Mouse (Mus musculus): ENCODE results near the gene Parp3. TPM values are rescaled to one million over a fixed set of nuclear protein-coding genes. Genes with fewer than 3 reads are reported as not detected.

The Parp3 gene
- total and polyA plus RNA-seq, 3 experiments = 0.85 to 3.2 TPM; not detected in 1

GRCm38 (mm10) chr9:106477649-106478048 lies 900 bp upstream of the Parp3 start:
- ATAC-seq (ENCODE audit: extremely low read depth, insufficient number of reproducible peaks, low FRiP score, poor library complexity, severe bottlenecking) = no peak
- peak; percentile 33 for DNase-seq (ENCODE audit: low spot score)
- TF ChIP-seq GATA1 (IDR thresholded peaks at IDR 0.05; ENCODE audit: borderline replicate concordance, low read length) = no peak
- no peak for TF ChIP-seq POLR2AphosphoS5 (IDR thresholded peaks at IDR 0.05; ENCODE audit: insufficient replicate concordance, low read depth, low read length)
- TF ChIP-seq TAL1 (conservative IDR thresholded peaks at IDR 0.05; ENCODE audit: low read depth, low read length) = no peak
- TF ChIP-seq CTCF (IDR thresholded peaks at IDR 0.05; ENCODE audit: low read depth, low read length) = no peak
- no peak for TF ChIP-seq GATA2 (IDR thresholded peaks at IDR 0.05; ENCODE audit: borderline replicate concordance, low read depth, low read length)
- H3K9me3 ChIP-seq (replicated peaks) = no peaks in the 10 kb centered on the region
- peak overlapping the region; percentile 82 for H3K4me3 ChIP-seq (ENCODE audit: low read depth, low read length)
- H3K27me3 ChIP-seq (ENCODE audit: insufficient read depth, low read length) = peaks cover 13% of the 10 kb centered on the region
- peaks cover 40% of the 10 kb centered on the region for H3K36me3 ChIP-seq (replicated peaks)
- H3K4me1 ChIP-seq (ENCODE audit: insufficient read depth, low read depth, low read length) = peaks cover 65% of the 10 kb centered on the region

- Histone ChIP-seq H3K4me3 (ENCODE audit: low read depth, low read length) (peak overlapping the region; percentile 82; the same call in 1 of the 2 replicates), H3K9me3 (replicated peaks) (no peaks in the 10 kb centered on the region), H3K36me3 (replicated peaks) (peaks cover 28% of the 10 kb centered on the region), H3K27me3 (ENCODE audit: insufficient read depth, low read length) (peaks cover 21% of the 10 kb centered on the region), H3K4me1 (ENCODE audit: insufficient read depth, low read depth, low read length) (peaks cover 65% of the 10 kb centered on the region)
- ATAC-seq (ENCODE audit: extremely low read depth, insufficient number of reproducible peaks, low FRiP score, poor library complexity, severe bottlenecking) (no peak), DNase-seq (ENCODE audit: low spot score) (peak; percentile 63)
- TF ChIP-seq POLR2AphosphoS5 (IDR thresholded peaks at IDR 0.05; ENCODE audit: insufficient replicate concordance, low read depth, low read length) = no peak
Measured at GRCm38 (mm10) chr9:106476002-106476923, 486 bp downstream of the Parp3 start.

DNA sequence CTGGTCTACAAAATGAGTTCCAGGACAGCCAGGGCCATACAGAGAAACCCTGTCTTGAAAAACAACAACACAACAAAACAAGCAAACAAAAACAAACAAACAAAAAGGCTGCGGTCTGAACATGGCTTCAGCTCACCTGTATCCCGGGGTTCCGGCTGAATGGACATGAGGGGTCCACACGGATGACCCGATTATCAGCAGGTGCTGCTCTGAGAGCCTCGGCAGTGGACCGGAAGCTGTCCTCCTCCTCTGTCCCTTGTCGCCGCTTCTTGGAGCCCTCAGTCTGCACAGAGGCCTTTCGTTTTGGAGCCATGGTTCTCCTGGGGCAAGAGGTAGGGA lies 1.1 kb downstream of the Parp3 start, which contains the start of gene Rrp9:
TSS of gene Rrp9 (plus strand) at position 301 of the 339 bp plus-strand sequence.
- no peak for ATAC-seq (ENCODE audit: extremely low read depth, insufficient number of reproducible peaks, low FRiP score, poor library complexity, severe bottlenecking)
- Histone ChIP-seq H3K4me1 (ENCODE audit: insufficient read depth, low read depth, low read length) (peaks cover 59% of the 10 kb centered on the region), H3K9me3 (replicated peaks) (no peaks in the 10 kb centered on the region), H3K27me3 (ENCODE audit: insufficient read depth, low read length) (peaks cover 25% of the 10 kb centered on the region), H3K4me3 (ENCODE audit: low read depth, low read length) (peak within 1 kb of the TSS; percentile 82; the same call in 1 of the 2 replicates), H3K36me3 (replicated peaks) (peaks cover 22% of the 10 kb centered on the region)
- TF ChIP-seq TAL1 (conservative IDR thresholded peaks at IDR 0.05; ENCODE audit: low read depth, low read length) (no peak), CTCF (IDR thresholded peaks at IDR 0.05; ENCODE audit: low read depth, low read length) (no peak), GATA2 (IDR thresholded peaks at IDR 0.05; ENCODE audit: borderline replicate concordance, low read depth, low read length) (no peak), GATA1 (IDR thresholded peaks at IDR 0.05; ENCODE audit: borderline replicate concordance, low read length) (no peak), POLR2AphosphoS5 (IDR thresholded peaks at IDR 0.05; ENCODE audit: insufficient replicate concordance, low read depth, low read length) (no peak)
- no peak for DNase-seq (ENCODE audit: low spot score)

DNA sequence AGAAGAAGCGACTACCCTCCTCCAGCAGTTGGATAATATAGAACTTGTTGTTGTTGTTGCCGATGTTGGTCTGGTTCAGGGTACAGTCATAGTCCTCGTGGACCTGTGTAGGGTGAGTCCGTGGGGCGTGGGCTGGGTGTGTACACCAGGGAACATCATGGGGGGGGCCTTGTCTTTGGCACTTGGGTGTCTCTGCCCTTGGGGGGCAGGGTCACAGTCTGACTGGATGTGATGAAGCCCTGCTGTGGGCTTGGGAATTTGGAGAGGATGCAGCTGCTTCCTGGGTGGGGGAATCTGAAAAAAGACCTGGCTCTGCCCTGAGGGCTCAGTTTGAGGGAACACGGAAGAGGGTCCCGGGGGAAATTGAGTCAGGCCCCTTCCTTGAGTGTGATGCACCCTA lies 1.7 kb downstream of the Parp3 start:
- peaks cover 55% of the 10 kb centered on the region for H3K4me1 ChIP-seq (ENCODE audit: insufficient read depth, low read depth, low read length)
- no peak for ATAC-seq (ENCODE audit: extremely low read depth, insufficient number of reproducible peaks, low FRiP score, poor library complexity, severe bottlenecking)
- DNase-seq (ENCODE audit: low spot score) = no peak
- H3K4me3 ChIP-seq (ENCODE audit: low read depth, low read length) = peak overlapping the region; percentile 38; the same call in 1 of the 2 replicates
- H3K36me3 ChIP-seq (replicated peaks) = peaks cover 16% of the 10 kb centered on the region
- no peaks in the 10 kb centered on the region for H3K9me3 ChIP-seq (replicated peaks)
- no peak for TF ChIP-seq CTCF (IDR thresholded peaks at IDR 0.05; ENCODE audit: low read depth, low read length)
- H3K27me3 ChIP-seq (ENCODE audit: insufficient read depth, low read length) = peaks cover 25% of the 10 kb centered on the region

DNA sequence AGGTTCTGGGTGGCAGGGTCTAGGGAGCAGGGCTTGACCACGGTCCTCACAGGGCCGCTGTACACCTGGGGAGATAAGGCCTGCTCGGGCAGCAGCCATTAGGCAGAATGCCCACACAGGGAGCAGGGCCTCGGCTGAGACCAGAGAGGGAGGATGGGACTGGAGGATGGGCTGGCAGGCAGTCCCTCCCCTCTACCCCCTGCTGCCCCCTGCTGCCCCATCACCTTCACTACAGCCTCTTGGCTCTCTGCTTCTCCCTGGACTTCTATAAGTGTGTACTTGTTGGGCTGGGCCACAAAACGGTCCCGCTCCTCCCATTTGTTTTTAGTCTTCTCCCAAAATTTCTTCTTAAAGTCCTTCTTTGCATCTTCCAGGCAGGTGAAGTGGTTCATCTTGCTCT lies 2.3 kb downstream of the Parp3 start:
- H3K27me3 ChIP-seq (ENCODE audit: insufficient read depth, low read length) = peaks cover 29% of the 10 kb centered on the region
- H3K4me3 ChIP-seq (ENCODE audit: low read depth, low read length) = peak overlapping the region; percentile 44; the same call in 1 of the 2 replicates
- H3K36me3 ChIP-seq (replicated peaks) = peaks cover 10% of the 10 kb centered on the region
- H3K9me3 ChIP-seq (replicated peaks) = no peaks in the 10 kb centered on the region
- DNase-seq (ENCODE audit: low spot score) = peak; percentile 71
- ATAC-seq (ENCODE audit: extremely low read depth, insufficient number of reproducible peaks, low FRiP score, poor library complexity, severe bottlenecking) = no peak
- peaks cover 50% of the 10 kb centered on the region for H3K4me1 ChIP-seq (ENCODE audit: insufficient read depth, low read depth, low read length)
- no peak for TF ChIP-seq GATA1 (IDR thresholded peaks at IDR 0.05; ENCODE audit: borderline replicate concordance, low read length)
- TF ChIP-seq TAL1 (conservative IDR thresholded peaks at IDR 0.05; ENCODE audit: low read depth, low read length) = no peak
- TF ChIP-seq POLR2AphosphoS5 (IDR thresholded peaks at IDR 0.05; ENCODE audit: insufficient replicate concordance, low read depth, low read length) = no peak
- peak; percentile 57 for TF ChIP-seq CTCF (IDR thresholded peaks at IDR 0.05; ENCODE audit: low read depth, low read length)
- TF ChIP-seq GATA2 (IDR thresholded peaks at IDR 0.05; ENCODE audit: borderline replicate concordance, low read depth, low read length) = no peak

DNA sequence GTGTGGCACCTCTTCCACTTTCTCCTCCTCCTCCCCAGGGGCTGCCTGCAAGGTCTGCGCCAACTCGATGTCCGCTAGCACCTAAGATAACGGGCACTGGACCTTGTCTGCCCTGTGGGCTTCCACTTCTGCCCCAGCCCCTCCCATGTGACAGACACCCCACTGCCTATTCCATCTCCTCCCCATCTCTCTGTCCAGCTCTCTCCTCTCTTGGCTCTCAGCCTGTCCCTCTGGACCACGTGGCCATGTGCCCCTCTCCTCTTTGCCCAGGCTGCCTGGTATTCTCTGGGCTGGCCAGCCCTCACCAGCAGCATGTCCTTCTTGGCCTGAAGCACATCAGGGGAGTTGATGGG lies 3.0 kb downstream of the Parp3 start:
- peaks cover 3% of the 10 kb centered on the region for H3K36me3 ChIP-seq (replicated peaks)
- DNase-seq (ENCODE audit: low spot score) (no peak), ATAC-seq (ENCODE audit: extremely low read depth, insufficient number of reproducible peaks, low FRiP score, poor library complexity, severe bottlenecking) (no peak)
- TF ChIP-seq GATA1 (IDR thresholded peaks at IDR 0.05; ENCODE audit: borderline replicate concordance, low read length) (no peak), GATA2 (IDR thresholded peaks at IDR 0.05; ENCODE audit: borderline replicate concordance, low read depth, low read length) (no peak), TAL1 (conservative IDR thresholded peaks at IDR 0.05; ENCODE audit: low read depth, low read length) (no peak), POLR2AphosphoS5 (IDR thresholded peaks at IDR 0.05; ENCODE audit: insufficient replicate concordance, low read depth, low read length) (no peak), CTCF (IDR thresholded peaks at IDR 0.05; ENCODE audit: low read depth, low read length) (no peak)
- H3K9me3 ChIP-seq (replicated peaks) = no peaks in the 10 kb centered on the region
- H3K4me1 ChIP-seq (ENCODE audit: insufficient read depth, low read depth, low read length) = peaks cover 49% of the 10 kb centered on the region
- peaks cover 29% of the 10 kb centered on the region for H3K27me3 ChIP-seq (ENCODE audit: insufficient read depth, low read length)
- H3K4me3 ChIP-seq (ENCODE audit: low read depth, low read length) = no peak overlapping the region

Measured in G1E (cell line).